In genomic region chr2:179989098-179989497, GRCm38 (mm10) we compare ENCODE assay signal across 23 mouse cellular contexts.
"Had no signal": no experiment of that assay in that cellular context is flagged by ENCODE, and none has a peak within 500 bp of the region (broad histone marks: within the 10 kb centered on the region; RNA-seq: fewer than 3 reads in every experiment).

No protein-coding gene starts in this region.

- H3K4me1 ChIP-seq: hindbrain, embryonic 13.5 days; hindbrain, embryonic 15.5 days; limb, embryonic 12.5 days; liver, embryonic 13.5 days; liver, embryonic 15.5 days had no signal

- H3K4me3 ChIP-seq: gastrocnemius, adult 2 months; heart, adult 2 months; heart, embryonic 12.5 days; hindbrain, embryonic 13.5 days; hindbrain, embryonic 15.5 days; limb, embryonic 10.5 days; limb, embryonic 12.5 days; liver, embryonic 13.5 days; liver, embryonic 15.5 days had no signal

- H3K4me2 ChIP-seq: heart, embryonic 12.5 days; hindbrain, embryonic 13.5 days; hindbrain, embryonic 15.5 days; limb, embryonic 12.5 days; liver, embryonic 11.5 days; liver, embryonic 13.5 days; liver, embryonic 15.5 days had no signal

- ATAC-seq: hindbrain, postnatal 0 days; intestine, embryonic 16.5 days; liver, postnatal 0 days had no signal

- H3K9me3 ChIP-seq: heart, embryonic 12.5 days; hindbrain, embryonic 13.5 days; hindbrain, embryonic 15.5 days; limb, embryonic 10.5 days; limb, embryonic 12.5 days; liver, embryonic 13.5 days; liver, embryonic 15.5 days had no signal

- H3K27ac ChIP-seq: gastrocnemius, adult 2 months; heart, adult 2 months; hindbrain, embryonic 13.5 days; hindbrain, embryonic 15.5 days; hindbrain, postnatal 0 days; limb, embryonic 10.5 days; limb, embryonic 12.5 days; liver, embryonic 13.5 days; liver, embryonic 15.5 days had no signal

- DNase-seq: gastrocnemius, adult 2 months; gastrocnemius, postnatal 10 days; heart, adult 2 months; heart, postnatal 10 days; kidney, adult 11 months; kidney, adult 2 months; kidney, postnatal 10 days; kidney, postnatal 25 days; kidney, postnatal 4 days; layer of hippocampus, adult 9-11 months; layer of hippocampus, postnatal 36 days; liver; liver, embryonic 13.5 days; liver, postnatal 0 days had no signal

- H3K36me3 ChIP-seq: heart, embryonic 12.5 days; hindbrain, embryonic 13.5 days; hindbrain, embryonic 15.5 days; limb, embryonic 10.5 days; limb, embryonic 12.5 days; liver, embryonic 13.5 days; liver, embryonic 15.5 days had no signal

- H3K27me3 ChIP-seq: hindbrain, embryonic 13.5 days; hindbrain, embryonic 15.5 days; limb, embryonic 12.5 days; liver, embryonic 13.5 days; liver, embryonic 15.5 days had no signal

- H3K9ac ChIP-seq: heart, embryonic 12.5 days; hindbrain, embryonic 13.5 days; hindbrain, embryonic 15.5 days; limb, embryonic 12.5 days; liver, embryonic 13.5 days; liver, embryonic 15.5 days; liver, postnatal 0 days had no signal
